Mouse (Mus musculus) brain, embryonic 14.5 days (tissue): ENCODE measurements around the gene Spata31d1a.

Experiments
- CTCF ChIP-seq: fragments of 200-500 bp; IDR thresholded peaks from 2 replicates; pipeline ENCODE4 v1.5.1; 2012; ENCODE audit warnings: inconsistent platforms, mild to moderate bottlenecking, moderate library complexity, borderline replicate concordance; ENCODE audit not compliant: insufficient read depth, insufficient read length; ENCODE audit errors: extremely low read depth
- POLR2A ChIP-seq: fragments of 200-500 bp; IDR thresholded peaks from 2 replicates; pipeline ENCODE4 v1.6.1; 2012; ENCODE audit warnings: mild to moderate bottlenecking, inconsistent platforms, borderline replicate concordance; ENCODE audit not compliant: poor library complexity, insufficient read depth, insufficient read length, severe bottlenecking; ENCODE audit errors: extremely low read depth

- no peak for TF ChIP-seq CTCF
- TF ChIP-seq POLR2A: no peak
Measured at GRCm38 (mm10) chr13:59746164-59746563, 36.0 kb upstream of the Spata31d1a start.
